Mouse (Mus musculus) urinary bladder, postnatal 25 days (tissue): ENCODE measurements at regions not wholly inside any gene's neighbourhood (a gene's known extent, or its start where the extent isn't known, plus 50 kb on each side); places are given as distances from the start of the nearest gene placed in this dataset.
"Not testable (repeated sequence)": the region's sequence is repeated elsewhere in the genome, so short reads cannot be mapped to it uniquely, and the experiment has no call there.

ENCODE experiments used
- DNase-seq: peaks from one replicate; pipeline ENCODE4 v3.0.0; 2022; ENCODE audit warnings: low spot score

- peak; percentile 25 for DNase-seq
These were observed 52.0 kb upstream of the Ak4 start for GRCm38 (mm10) chr4:101366905-101367679.

GRCm38 (mm10) chr4:101365299-101365698, 53.8 kb upstream of the Ak4 start:
- DNase-seq: no peak

- no peak for DNase-seq
These were observed 54.4 kb upstream of the Ak4 start for GRCm38 (mm10) chr4:101364716-101365115.

GRCm38 (mm10) chr4:101363231-101363630, 55.8 kb upstream of the Ak4 start:
- not testable (repeated sequence) for DNase-seq

- DNase-seq: no peak
These were observed 57.3 kb upstream of the Ak4 start for GRCm38 (mm10) chr4:101361779-101362178.

GRCm38 (mm10) chr4:101360296-101360695, 58.8 kb upstream of the Ak4 start:
- DNase-seq: no peak

- DNase-seq: no peak
These were observed 60.0 kb upstream of the Ak4 start for GRCm38 (mm10) chr4:101359119-101359518.

GRCm38 (mm10) chr4:101358525-101358924, 60.6 kb upstream of the Ak4 start:
- no peak for DNase-seq

GRCm38 (mm10) chr4:101357923-101358322, 61.2 kb upstream of the Ak4 start:
- no peak for DNase-seq

GRCm38 (mm10) chr4:101356954-101357891, 61.9 kb upstream of the Ak4 start:
- peak; percentile 53 for DNase-seq

GRCm38 (mm10) chr4:101356093-101356953, 62.8 kb upstream of the Ak4 start:
- DNase-seq: peak; percentile 73

GRCm38 (mm10) chr4:101355431-101356092, 63.5 kb upstream of the Ak4 start:
- peak; percentile 32 for DNase-seq

- peak; percentile 57 for DNase-seq
These were observed 64.1 kb upstream of the Ak4 start for GRCm38 (mm10) chr4:101354951-101355350.

GRCm38 (mm10) chr4:101354086-101354855, 64.8 kb upstream of the Ak4 start:
- DNase-seq: no peak

GRCm38 (mm10) chr4:101352178-101352577, 66.9 kb upstream of the Ak4 start:
- no peak for DNase-seq

- DNase-seq: no peak
These were observed 67.4 kb upstream of the Ak4 start for GRCm38 (mm10) chr4:101351716-101352115.

GRCm38 (mm10) chr4:101350656-101351055, 68.4 kb upstream of the Ak4 start:
- no peak for DNase-seq

- DNase-seq: no peak
These were observed 68.9 kb upstream of the Ak4 start for GRCm38 (mm10) chr4:101350222-101350621.

GRCm38 (mm10) chr4:101349413-101349812, 69.7 kb upstream of the Ak4 start:
- DNase-seq: peak; percentile 44

GRCm38 (mm10) chr4:101347309-101347708, 71.8 kb upstream of the Ak4 start:
- no peak for DNase-seq
